Mouse (Mus musculus) heart, postnatal 25 days (tissue): ENCODE measurements around the gene Dclk2. TPM values are rescaled to one million over a fixed set of nuclear protein-coding genes. Genes with fewer than 3 reads are reported as not detected.

Experiments used
- DNase-seq: peaks from one replicate; pipeline ENCODE4 v3.0.0; 2022; ENCODE audit warnings: low spot score
- intact Hi-C: fragments of 180-260 bp; cut with DNase I; formaldehyde crosslinking; loops from one replicate; pipeline ENCODE4 v1.15.1; 2025
- total RNA-seq, 2 experiments: library from RNA; stranded (reverse); gene quantifications; 2 replicates each; pipeline ENCODE4 v1.2.3; 2021

Dclk2 gene
- total RNA-seq, 2 experiments from 2014 or later, result 0.75 to 1.5 TPM

DNA sequence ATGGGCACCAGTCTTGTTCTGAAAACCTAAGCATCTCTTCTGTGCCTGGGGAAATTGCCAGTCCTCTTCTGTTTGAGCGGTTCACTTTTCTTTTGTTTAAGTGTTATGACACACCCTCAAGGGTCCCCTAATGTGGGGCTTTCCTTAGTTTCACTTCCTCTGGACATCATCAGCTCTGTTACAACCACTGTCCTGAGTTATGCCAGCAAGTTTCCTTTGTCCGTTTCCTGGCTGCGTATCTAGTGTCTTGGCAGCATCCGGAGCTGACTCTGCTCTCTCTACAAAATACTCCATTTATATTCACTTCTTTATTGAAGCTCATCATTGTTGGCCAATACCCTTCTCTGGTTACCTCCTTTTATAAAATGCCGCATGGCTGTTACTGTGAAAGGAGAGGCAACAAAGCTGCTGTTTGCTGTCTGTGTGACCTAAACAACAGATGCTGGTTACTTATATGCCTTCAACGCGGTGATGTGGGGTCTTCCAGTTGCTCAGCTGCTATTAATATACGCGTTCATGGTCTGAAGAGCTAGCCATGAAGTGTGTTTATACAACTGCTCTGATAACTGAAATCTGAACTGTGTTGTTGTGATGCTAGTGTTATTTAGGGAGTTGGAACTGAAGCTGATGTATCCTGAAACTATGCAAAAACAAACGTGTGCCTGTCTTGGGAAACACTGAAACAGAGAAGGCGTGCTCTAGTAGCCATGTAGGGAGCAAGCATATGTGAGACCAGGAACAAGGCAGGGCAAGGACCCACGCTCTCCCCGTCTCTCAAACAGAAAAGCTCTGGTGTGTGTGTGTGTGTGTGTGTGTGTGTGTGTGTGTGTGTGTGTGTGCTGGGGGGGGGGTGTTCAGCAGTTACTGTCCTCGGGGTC, 145.8 kb downstream of the Dclk2 start:
- DNase-seq, result no peak
- intact Hi-C loops, result no loop called here

DNA sequence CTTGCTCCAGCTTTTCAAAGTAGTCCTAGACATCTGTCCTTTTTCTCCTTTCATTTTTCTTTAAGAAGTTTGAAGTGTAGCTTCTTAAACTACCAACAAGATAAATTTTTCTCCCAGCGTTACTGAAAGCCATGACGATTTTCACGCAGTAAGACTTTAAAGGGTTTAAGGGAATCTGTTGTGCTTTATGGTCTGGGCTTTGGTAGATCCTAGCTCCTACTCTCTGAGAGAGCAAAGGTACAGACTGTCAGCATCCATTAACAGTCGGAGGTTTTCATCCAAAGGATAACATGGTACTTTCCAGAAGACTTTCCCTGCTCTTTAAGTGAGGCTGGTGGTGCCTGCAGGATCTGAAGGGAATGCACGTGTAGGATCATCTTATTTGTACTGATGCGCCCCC, 151.7 kb downstream of the Dclk2 start:
- intact Hi-C loops, result no loop called here
- no peak for DNase-seq

DNA sequence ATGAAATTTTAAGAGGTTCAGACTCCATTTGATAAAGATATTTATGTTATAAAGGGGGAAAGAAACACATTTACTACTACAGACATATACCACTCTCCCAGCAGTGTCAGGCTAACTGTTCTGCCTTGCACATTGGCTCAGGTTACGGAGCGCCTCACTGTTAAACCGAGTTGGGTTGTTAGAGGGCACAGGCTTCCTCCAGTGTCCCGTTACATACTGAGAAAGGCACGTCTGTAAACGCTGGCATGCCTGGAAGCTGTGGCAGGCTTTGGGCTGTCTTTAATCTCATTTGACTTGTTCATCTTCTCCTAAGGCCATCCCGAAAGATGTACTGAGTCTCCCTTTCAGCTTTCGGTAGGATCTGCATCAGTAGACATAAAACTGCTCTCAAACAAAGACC, 152.1 kb downstream of the Dclk2 start:
- intact Hi-C loops, result no loop called here

DNA sequence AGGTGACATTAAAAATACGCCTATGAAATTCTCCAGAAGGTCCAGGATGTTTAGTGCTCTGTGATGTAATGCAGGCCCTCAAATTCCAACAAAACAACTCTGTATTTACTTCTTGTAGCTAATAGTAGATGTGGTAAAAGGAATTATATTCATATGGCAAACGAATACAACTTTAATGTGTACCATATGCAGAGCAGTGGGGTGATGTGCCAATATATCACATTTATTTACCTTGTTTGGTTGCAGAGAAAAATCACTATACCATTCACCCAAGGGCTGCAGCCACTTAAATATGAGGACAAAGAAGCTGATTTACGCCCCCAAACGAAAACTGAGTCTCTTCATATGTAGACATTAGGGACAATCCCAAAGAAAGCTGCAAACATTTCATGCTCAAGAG, 158.2 kb downstream of the Dclk2 start:
- intact Hi-C loops, result loop anchor here (5.0 kb wide), 2 partner anchors 435 to 495 kb away; no protein-coding TSS in a partner anchor
- no peak for DNase-seq

More for the DNA sequence above, 152.1 kb downstream of the Dclk2 start:
- no peak for DNase-seq

GRCm38 (mm10) chr3:86762036-86762415, 158.6 kb downstream of the Dclk2 start:
- DNase-seq, result no peak
- intact Hi-C loops, result loop anchor here (5.0 kb wide), 2 partner anchors 435 to 495 kb away; no protein-coding TSS in a partner anchor

DNA sequence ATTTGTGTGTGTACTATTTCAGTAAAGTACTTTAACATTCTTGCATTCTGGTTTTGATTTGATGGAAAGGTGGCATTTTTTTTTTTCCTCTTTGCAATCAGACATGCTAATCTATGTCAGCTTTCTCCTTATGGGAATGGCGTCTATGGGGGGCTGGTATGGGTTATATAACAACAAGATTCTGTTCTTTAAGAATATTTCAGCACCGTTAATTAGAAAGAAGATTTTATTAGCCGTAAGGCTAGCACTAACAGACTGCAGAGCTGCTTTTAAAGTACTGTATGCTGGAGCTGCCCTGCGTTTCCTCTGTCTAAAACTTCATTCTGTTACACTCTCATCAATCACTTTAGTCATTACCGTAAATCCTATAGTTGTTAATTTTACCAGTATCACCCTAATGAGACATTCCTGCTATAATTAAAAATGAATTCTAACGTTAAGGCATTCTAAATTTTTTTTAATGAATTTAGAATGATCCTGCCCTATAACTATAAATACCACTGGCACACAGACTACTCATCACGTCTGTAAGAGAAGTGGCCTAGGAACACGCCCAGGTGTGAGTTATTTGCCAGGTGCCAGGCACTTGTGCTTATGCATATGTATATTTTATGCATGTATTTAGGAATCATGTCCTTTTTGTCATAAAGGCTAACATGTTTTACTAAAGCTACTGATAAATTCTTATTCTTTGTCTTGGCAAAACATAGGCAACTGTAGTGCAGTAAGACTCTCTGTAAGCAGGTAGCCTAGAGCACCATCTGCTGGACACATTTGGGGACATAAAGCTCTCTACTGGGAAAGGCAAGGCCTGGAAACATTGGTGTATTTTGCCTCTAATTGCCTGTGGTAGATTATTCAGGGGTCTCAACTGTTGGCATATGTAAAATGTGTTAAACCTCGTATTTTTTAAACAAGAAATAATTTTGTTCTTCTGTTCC, 159.3 kb downstream of the Dclk2 start:
- DNase-seq, result no peak
- intact Hi-C loops, result loop anchor here (5.0 kb wide), 2 partner anchors 434 to 494 kb away; no protein-coding TSS in a partner anchor

DNA sequence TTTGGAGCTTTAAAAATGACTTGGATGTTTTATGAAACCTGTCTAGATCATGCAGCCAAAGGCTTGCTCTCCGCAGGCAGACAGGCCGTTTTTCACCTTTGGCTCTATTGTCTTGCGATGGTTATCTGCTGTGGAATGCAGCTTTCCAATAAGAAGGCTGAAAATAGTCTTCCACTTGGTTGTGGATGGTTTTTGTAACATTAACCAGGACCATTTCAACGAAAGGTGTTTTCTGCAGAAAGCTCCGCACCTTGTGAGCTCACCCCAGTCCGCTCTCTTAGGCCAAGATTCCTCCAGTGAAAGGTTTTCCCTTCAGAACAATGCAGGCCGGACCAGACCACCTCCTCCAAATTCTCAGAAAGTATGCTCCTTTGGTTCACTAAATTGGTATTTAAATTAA, 160.2 kb downstream of the Dclk2 start:
- intact Hi-C loops, result loop anchor here (5.0 kb wide), 2 partner anchors 433 to 493 kb away; no protein-coding TSS in a partner anchor
- DNase-seq, result no peak

- no peak for DNase-seq
Measured at GRCm38 (mm10) chr3:86759834-86760233, 160.8 kb downstream of the Dclk2 start.

GRCm38 (mm10) chr3:86759383-86759782, 161.3 kb downstream of the Dclk2 start:
- intact Hi-C loops, result no loop called here
- DNase-seq, result no peak

More at GRCm38 (mm10) chr3:86759834-86760233, 160.8 kb downstream of the Dclk2 start:
- intact Hi-C loops, result loop anchor here (5.0 kb wide), 2 partner anchors 433 to 493 kb away; no protein-coding TSS in a partner anchor

DNA sequence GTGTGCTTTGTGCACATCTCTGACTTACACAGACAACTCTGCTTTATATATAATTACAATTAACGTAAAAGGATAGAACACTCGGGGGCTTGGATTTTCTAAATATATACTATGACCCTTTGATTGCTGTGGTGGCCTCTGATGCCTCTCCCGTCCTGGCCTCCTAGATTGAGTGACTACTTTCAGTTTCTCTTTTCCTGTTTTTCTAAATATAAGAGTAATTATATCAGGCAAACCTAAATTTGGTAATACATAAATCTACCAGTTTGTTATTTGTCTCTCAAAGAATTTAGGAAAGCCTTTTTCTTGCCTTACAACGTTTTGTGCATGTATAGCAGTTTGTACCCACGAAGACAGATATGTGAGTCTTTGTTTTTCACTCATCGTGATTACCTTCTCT, 161.9 kb downstream of the Dclk2 start:
- intact Hi-C loops, result no loop called here
- no peak for DNase-seq

- intact Hi-C loops, result no loop called here
- DNase-seq, result no peak
Measured at GRCm38 (mm10) chr3:86756548-86756947, 164.1 kb downstream of the Dclk2 start.

- no peak for DNase-seq
- intact Hi-C loops, result no loop called here
Measured at GRCm38 (mm10) chr3:86754595-86755557, 165.8 kb downstream of the Dclk2 start.

- intact Hi-C loops, result no loop called here
- no peak for DNase-seq
Measured at GRCm38 (mm10) chr3:86754178-86754577, 166.5 kb downstream of the Dclk2 start.

DNA sequence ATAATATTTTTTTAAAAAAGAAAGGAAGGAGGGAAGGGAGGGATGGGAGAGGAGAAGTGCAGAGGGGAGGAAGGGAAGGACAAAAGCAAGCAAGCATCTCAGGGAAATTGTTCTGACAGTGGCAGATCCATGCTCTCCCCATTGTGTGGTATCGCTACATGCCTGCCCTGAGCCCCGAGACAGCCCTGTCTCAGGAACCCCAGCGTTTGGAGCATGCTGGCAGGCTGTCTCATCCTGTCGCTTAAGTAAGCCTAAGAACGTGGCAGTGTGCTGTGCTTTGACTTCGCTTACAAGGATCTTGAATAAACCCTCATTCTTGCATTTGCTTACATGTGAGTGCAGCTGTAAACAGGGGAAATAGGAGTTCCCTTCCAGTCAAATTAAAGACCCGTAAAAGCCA, 170.0 kb downstream of the Dclk2 start:
- no peak for DNase-seq
- intact Hi-C loops, result no loop called here

DNA sequence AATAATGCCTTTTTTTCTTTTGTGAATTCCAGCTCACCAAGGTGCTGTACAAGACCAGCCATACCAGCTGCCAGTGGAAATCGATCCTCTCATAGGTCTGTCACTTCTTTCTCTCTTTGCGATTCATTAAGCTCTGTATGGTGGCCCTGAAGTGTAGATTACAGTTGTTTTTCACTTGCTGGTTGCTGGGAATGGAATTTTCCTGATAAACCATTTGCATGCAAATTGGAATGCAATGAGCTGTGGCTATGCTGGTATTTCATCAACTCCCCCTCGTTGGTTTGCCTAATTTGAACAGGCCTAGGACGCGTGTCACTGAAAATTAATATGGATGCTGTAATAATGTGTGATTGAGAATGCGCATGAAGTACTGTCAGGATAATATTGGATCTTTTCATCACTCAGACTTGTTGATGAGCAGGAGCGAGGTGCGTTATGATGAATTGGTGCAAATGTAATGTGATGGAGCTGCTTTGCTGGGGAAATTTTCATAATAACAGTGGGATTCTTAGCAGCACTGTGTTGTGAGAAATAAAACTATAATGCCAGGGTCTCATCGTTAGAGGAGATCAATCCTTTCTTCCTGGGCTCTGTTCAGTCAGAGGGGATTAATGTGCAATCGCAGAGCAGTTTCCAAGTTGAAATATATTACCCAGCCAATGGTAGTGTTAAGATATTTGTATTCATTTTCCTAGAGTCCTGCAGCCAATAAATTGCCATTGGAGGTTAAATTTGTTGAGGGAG, 174.7 kb downstream of the Dclk2 start:
- DNase-seq, result no peak
- intact Hi-C loops, result no loop called here

GRCm38 (mm10) chr3:86745348-86745747, 175.3 kb downstream of the Dclk2 start:
- DNase-seq, result no peak
- intact Hi-C loops, result no loop called here

DNA sequence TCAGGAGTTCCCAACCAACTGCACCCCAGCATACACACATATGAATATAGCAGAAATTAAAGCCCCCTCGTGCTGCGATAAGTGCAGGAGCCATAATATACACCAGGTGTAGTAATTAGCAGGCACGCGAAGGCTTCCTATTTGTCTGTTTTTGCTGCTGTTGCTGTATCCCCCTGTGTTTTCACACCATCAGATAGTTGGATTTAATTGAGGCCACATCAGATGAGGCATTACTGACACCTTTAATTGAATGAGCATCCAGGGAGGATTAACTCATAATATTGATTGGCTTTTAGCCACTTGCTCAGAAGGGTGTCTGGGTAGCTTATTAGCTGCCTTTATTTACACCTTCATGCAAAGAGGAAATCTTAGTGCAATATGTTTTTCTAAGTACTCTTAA, 180.9 kb downstream of the Dclk2 start:
- intact Hi-C loops, result no loop called here
- no peak for DNase-seq

DNA sequence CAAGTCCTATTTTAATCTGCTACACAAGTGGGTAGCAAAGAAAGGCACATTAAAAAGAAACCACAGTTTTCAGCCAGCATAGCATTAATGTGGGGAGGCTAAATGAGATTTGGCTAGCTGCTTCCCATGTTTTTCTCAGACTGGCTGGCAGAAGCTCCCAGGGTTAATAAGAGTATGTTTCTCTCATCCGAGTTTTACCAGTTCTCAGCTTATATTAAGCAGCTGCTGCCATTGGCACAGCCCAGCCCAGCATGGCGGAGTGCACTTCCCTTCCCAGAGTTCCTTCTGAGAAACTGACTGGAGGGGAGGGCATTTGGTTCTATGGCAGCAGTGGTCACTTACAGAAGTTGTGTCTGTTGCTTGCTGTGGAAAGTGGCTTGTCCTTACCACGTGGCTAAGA, 181.8 kb downstream of the Dclk2 start:
- intact Hi-C loops, result no loop called here
- no peak for DNase-seq
